Mouse (Mus musculus) cerebellum, adult 2 months (tissue): Measurements from ENCODE around the gene Tln2.

Experiments
- CTCF ChIP-seq: fragments of 200-500 bp; IDR thresholded peaks from 2 replicates; pipeline ENCODE4 v1.5.1; 2011; ENCODE audit warnings: low read depth, mild to moderate bottlenecking, control low read depth, low read length, moderate library complexity, borderline replicate concordance; ENCODE audit not compliant: insufficient read depth
- POLR2A ChIP-seq: fragments of 200-500 bp; IDR thresholded peaks from 2 replicates; pipeline ENCODE4 v1.6.1; 2011; ENCODE audit warnings: low read length, control low read depth, borderline replicate concordance; ENCODE audit not compliant: insufficient read depth

GRCm38 (mm10) chr9:67260835-67261599 lies 298.5 kb downstream of the Tln2 start:
- no peak for TF ChIP-seq CTCF
- TF ChIP-seq POLR2A, result no peak
